Mouse (Mus musculus) intestine, postnatal 0 days (tissue): Measurements from ENCODE around the gene Zbtb8b. TPM values are rescaled to one million over a fixed set of nuclear protein-coding genes. Genes with fewer than 3 reads are reported as not detected.
A peak's percentile ranks its signal among the peaks of the same experiment; 100 is the strongest.

Experiments
- ATAC-seq: fragments of 200-750 bp; cut with Nextera tagmentation; 2 replicates; pipeline ENCODE4 v1.8.0; 2017; ENCODE audit warnings: mild to moderate bottlenecking, moderate TSS enrichment, moderate library complexity
- H3K27ac ChIP-seq: fragments of 300-500 bp; sonication (generic); 2 replicates; pipeline ENCODE4 v1.5.1; 2014; ENCODE audit warnings: mild to moderate bottlenecking, low read depth, low read length, moderate library complexity
- H3K27me3 ChIP-seq: fragments of 300-500 bp; sonication (generic); replicated peaks from 2 replicates; pipeline ENCODE4 v1.6.1; 2014; ENCODE audit warnings: low read length, mixed read lengths; ENCODE audit not compliant: control insufficient read depth, insufficient read depth
- H3K36me3 ChIP-seq: fragments of 300-500 bp; sonication (generic); 2 replicates; pipeline ENCODE4 v1.6.1; 2014; ENCODE audit warnings: mild to moderate bottlenecking, moderate library complexity; ENCODE audit not compliant: control insufficient read depth, insufficient read depth
- H3K4me1 ChIP-seq: fragments of 300-500 bp; sonication (generic); replicated peaks from 2 replicates; pipeline ENCODE4 v1.6.1; 2014; ENCODE audit warnings: antibody characterized with exemption, low read length, mixed read lengths; ENCODE audit not compliant: control insufficient read depth, insufficient read depth
- H3K4me2 ChIP-seq: fragments of 300-500 bp; sonication (generic); replicated peaks from 2 replicates; pipeline ENCODE4 v1.6.1; 2014; ENCODE audit warnings: low read depth, mild to moderate bottlenecking, moderate library complexity
- H3K4me3 ChIP-seq: fragments of 300-500 bp; sonication (generic); 2 replicates; pipeline ENCODE4 v1.5.1; 2014; ENCODE audit warnings: low read depth, low read length
- H3K9ac ChIP-seq: fragments of 300-500 bp; sonication (generic); 2 replicates; pipeline ENCODE4 v1.6.1; 2014; ENCODE audit warnings: mild to moderate bottlenecking, low read depth, low read length
- H3K9me3 ChIP-seq: fragments of 300-500 bp; sonication (generic); 2 replicates; pipeline ENCODE4 v1.6.1; 2016; ENCODE audit warnings: mixed run types; ENCODE audit not compliant: control insufficient read depth
- CTCF ChIP-seq: sonication (generic); IDR thresholded peaks from 2 replicates; pipeline ENCODE4 v1.5.1; 2016; ENCODE audit warnings: low read depth, mild to moderate bottlenecking, control low read depth, antibody characterized with exemption, moderate library complexity
- WGBS: fragments of 180-500 bp; shearing (Covaris S2); extraction: QIAGEN DNeasy Blood & Tissue Kit; methylation state at CpG from one replicate; pipeline ENCODE4 v1.1.7; 2014; 5-methylcytosine and 5-hydroxymethylcytosine counted together
- polyA plus RNA-seq: library from polyadenylated mRNA; unstranded; fragments of >200 nt; fragmentation: Nextera tagmentation; extraction: Ambion mirVana; gene quantifications from 2 replicates; pipeline ENCODE4 v1.2.1, GENCODE M21; 2015

Gene Zbtb8b
- polyA plus RNA-seq, 1 experiment from 2014 or later: 0.14 TPM

GRCm38 (mm10) chr4:129455265-129455664, 14.6 kb upstream of the Zbtb8b start:
- H3K9me3 ChIP-seq: no peaks in the 10 kb centered on the region
- H3K4me2 ChIP-seq: no peak overlapping the region
- no peak overlapping the region for H3K9ac ChIP-seq
- H3K27me3 ChIP-seq: no peaks in the 10 kb centered on the region
- H3K36me3 ChIP-seq: no peaks in the 10 kb centered on the region
- TF ChIP-seq CTCF: peak; percentile 98
- no peaks in the 10 kb centered on the region for H3K4me1 ChIP-seq
- ATAC-seq: peak; percentile 48
- H3K4me3 ChIP-seq: no peak overlapping the region
- no peak overlapping the region for H3K27ac ChIP-seq
- WGBS: 3% methylated on average over 5 of the region's 5 CpGs

GRCm38 (mm10) chr4:129451471-129452169, 11.0 kb upstream of the Zbtb8b start:
- 75% methylated on average over 15 of the region's 15 CpGs for WGBS
- Histone ChIP-seq H3K4me2 (no peak overlapping the region), H3K4me3 (no peak overlapping the region), H3K9me3 (no peaks in the 10 kb centered on the region), H3K4me1 (no peaks in the 10 kb centered on the region), H3K27me3 (no peaks in the 10 kb centered on the region), H3K9ac (no peak overlapping the region), H3K36me3 (no peaks in the 10 kb centered on the region), H3K27ac (no peak overlapping the region)
- no peak for TF ChIP-seq CTCF
- ATAC-seq: peak; percentile 43; the same call in 1 of the 2 replicates

GRCm38 (mm10) chr4:129450851-129451250, 10.2 kb upstream of the Zbtb8b start:
- H3K27ac ChIP-seq: no peak overlapping the region
- no peaks in the 10 kb centered on the region for H3K36me3 ChIP-seq
- H3K4me2 ChIP-seq: no peak overlapping the region
- no peaks in the 10 kb centered on the region for H3K27me3 ChIP-seq
- H3K9me3 ChIP-seq: no peaks in the 10 kb centered on the region
- H3K4me1 ChIP-seq: no peaks in the 10 kb centered on the region
- H3K9ac ChIP-seq: no peak overlapping the region
- TF ChIP-seq CTCF: peak; percentile 28
- WGBS: 80% methylated on average over 2 of the region's 2 CpGs
- no peak for ATAC-seq
- H3K4me3 ChIP-seq: no peak overlapping the region

GRCm38 (mm10) chr4:129448713-129449112, 8.1 kb upstream of the Zbtb8b start:
- WGBS: 90% methylated on average over 6 of the region's 6 CpGs
- Histone ChIP-seq H3K27me3 (no peaks in the 10 kb centered on the region), H3K36me3 (no peaks in the 10 kb centered on the region), H3K9ac (no peak overlapping the region), H3K4me1 (no peaks in the 10 kb centered on the region), H3K4me3 (no peak overlapping the region), H3K9me3 (no peaks in the 10 kb centered on the region), H3K27ac (no peak overlapping the region), H3K4me2 (no peak overlapping the region)
- no peak for ATAC-seq
- no peak for TF ChIP-seq CTCF

- Histone ChIP-seq H3K4me3 (no peak overlapping the region), H3K9ac (no peak overlapping the region), H3K4me2 (no peak overlapping the region), H3K4me1 (no peaks in the 10 kb centered on the region), H3K27ac (no peak overlapping the region), H3K27me3 (0 out of 2 replicates have a peak, but pooled peaks cover under 1% of the 10 kb centered on the region), H3K36me3 (no peaks in the 10 kb centered on the region), H3K9me3 (no peaks in the 10 kb centered on the region)
- no peak for TF ChIP-seq CTCF
- ATAC-seq: no peak
- 79% methylated on average over 11 of the region's 11 CpGs for WGBS
Measured at GRCm38 (mm10) chr4:129447778-129448563, 7.3 kb upstream of the Zbtb8b start.

GRCm38 (mm10) chr4:129447360-129447759, 6.7 kb upstream of the Zbtb8b start:
- TF ChIP-seq CTCF: no peak
- ATAC-seq: no peak
- Histone ChIP-seq H3K36me3 (no peaks in the 10 kb centered on the region), H3K4me3 (no peak overlapping the region), H3K4me1 (no peaks in the 10 kb centered on the region), H3K27ac (no peak overlapping the region), H3K9ac (no peak overlapping the region), H3K9me3 (no peaks in the 10 kb centered on the region), H3K27me3 (peaks cover 2% of the 10 kb centered on the region; the same call in 1 of the 2 replicates), H3K4me2 (no peak overlapping the region)
- 75% methylated on average over 8 of the region's 8 CpGs for WGBS
